Mouse (Mus musculus): ENCODE data around the gene Sorcs3.

GRCm38 (mm10) chr19:48725851-48726419 lies 520.1 kb downstream of the Sorcs3 start:
- TF ChIP-seq CTCF (IDR thresholded peaks at IDR 0.05; ENCODE audit: borderline replicate concordance, insufficient read depth, low read length): no peak
- no peak for TF ChIP-seq POLR2A (IDR thresholded peaks at IDR 0.05; ENCODE audit: low read depth, low read length)

Data from embryonic fibroblast, embryonic 13.5 days (primary cell).